8 mouse cellular contexts compared by ENCODE assay signal in genomic region chr1:36501261-36501660, GRCm38 (mm10). TPM values are rescaled to one million over a fixed set of nuclear protein-coding genes. Genes with fewer than 3 reads are reported as not detected.
DNase-seq lines count a peak whose midpoint lies in the region; ATAC-seq and TF ChIP-seq lines count a peak whose summit lies in the region.
"Had no signal": no experiment of that assay in that cellular context is flagged by ENCODE, and none has a peak within 500 bp of the region (broad histone marks: within the 10 kb centered on the region; RNA-seq: fewer than 3 reads in every experiment).

No protein-coding gene starts in this region.

- no peak overlapping the region for H3K27ac ChIP-seq in bone marrow, adult 2 months (ENCODE audit: control insufficient read depth, insufficient read depth, low read depth, low read length, poor library complexity)
- H3K27ac ChIP-seq in embryonic fibroblast, embryonic 13.5 days (ENCODE audit: insufficient read depth, low read length) = no peak overlapping the region
- no peak overlapping the region for H3K27ac ChIP-seq in small intestine, adult 2 months (ENCODE audit: insufficient read depth, low read depth, low read length)
- H3K27ac ChIP-seq: limb, embryonic 15.5 days had no signal

- no peak for TF ChIP-seq POLR2A in bone marrow, adult 2 months (IDR thresholded peaks at IDR 0.05; ENCODE audit: borderline replicate concordance, control insufficient read depth, low read depth, low read length)
- TF ChIP-seq POLR2A in embryonic fibroblast, embryonic 13.5 days (IDR thresholded peaks at IDR 0.05; ENCODE audit: low read depth, low read length) = no peak
- no peak for TF ChIP-seq POLR2A in small intestine, adult 2 months (IDR thresholded peaks at IDR 0.05; ENCODE audit: low read depth, low read length)

- peak; percentile 100 for TF ChIP-seq CTCF in G1E (IDR thresholded peaks at IDR 0.05; ENCODE audit: low read depth, low read length)
- peak; percentile 97 for TF ChIP-seq CTCF in bone marrow, adult 2 months (IDR thresholded peaks at IDR 0.05; ENCODE audit: control insufficient read depth, insufficient read depth, low read length)
- TF ChIP-seq CTCF in embryonic fibroblast, embryonic 13.5 days (IDR thresholded peaks at IDR 0.05; ENCODE audit: borderline replicate concordance, insufficient read depth, low read length) = peak; percentile 91; the same call in 1 of the 2 replicates
- TF ChIP-seq CTCF in small intestine, adult 2 months (IDR thresholded peaks at IDR 0.05; ENCODE audit: extremely low read depth, insufficient read length, insufficient replicate concordance, low read depth, low read length) = peak; percentile 83; the same call in 1 of the 2 replicates

- peaks cover 53% of the 10 kb centered on the region for H3K36me3 ChIP-seq in G1E (replicated peaks)
- peaks cover 62% of the 10 kb centered on the region for H3K36me3 ChIP-seq in small intestine, adult 2 months (ENCODE audit: control insufficient read depth, insufficient read depth, low read length)

- ATAC-seq in G1E (ENCODE audit: extremely low read depth, insufficient number of reproducible peaks, low FRiP score, poor library complexity, severe bottlenecking) = no peak; the same call in 1 of the 2 replicates
- peak; percentile 65 to 83; a peak in 3 of 4 replicates for ATAC-seq in hematopoietic stem cell, adult 5-6 weeks (replicated peaks in 1 of 2; ENCODE audit: insufficient read depth in 1 of 2, low FRiP score in 2 of 2, low TSS enrichment in 1 of 2, low read depth in 1 of 2, poor library complexity in 2 of 2, severe bottlenecking in 2 of 2)
- peak; percentile 84 for ATAC-seq in megakaryocyte, adult 5-6 weeks (ENCODE audit: poor library complexity, severe bottlenecking)

- H3K4me1 ChIP-seq in G1E (ENCODE audit: insufficient read depth, low read depth, low read length) = no peaks in the 10 kb centered on the region; the same call in 1 of the 2 replicates
- H3K4me1 ChIP-seq in bone marrow, adult 2 months (ENCODE audit: control insufficient read depth, insufficient read depth, low read length) = no peaks in the 10 kb centered on the region
- H3K4me1 ChIP-seq in embryonic fibroblast, embryonic 13.5 days (ENCODE audit: control insufficient read depth, insufficient read depth, low read length) = no peaks in the 10 kb centered on the region
- H3K4me1 ChIP-seq in small intestine, adult 2 months (ENCODE audit: control insufficient read depth, insufficient read depth, insufficient read length, low read length) = no peaks in the 10 kb centered on the region
- H3K4me1 ChIP-seq: limb, embryonic 15.5 days had no signal

- no peak overlapping the region for H3K4me3 ChIP-seq in G1E (ENCODE audit: low read depth, low read length)
- H3K4me3 ChIP-seq in bone marrow, adult 2 months (replicated peaks; ENCODE audit: control insufficient read depth, low read depth, low read length) = no peak overlapping the region
- H3K4me3 ChIP-seq in embryonic fibroblast, embryonic 13.5 days (ENCODE audit: insufficient read depth, low read length) = no peak overlapping the region
- no peak overlapping the region for H3K4me3 ChIP-seq in small intestine, adult 2 months (ENCODE audit: low read depth, low read length)
- H3K4me3 ChIP-seq: limb, embryonic 15.5 days had no signal

- no peaks in the 10 kb centered on the region for H3K9me3 ChIP-seq in G1E (replicated peaks)
- H3K9me3 ChIP-seq: limb, embryonic 15.5 days had no signal

- peak; percentile 82 for DNase-seq in G1E (ENCODE audit: low spot score)
- DNase-seq in layer of hippocampus, postnatal 10 days (ENCODE audit: low spot score in 2 of 2) = peak; percentile 79 to 85

- H3K27me3 ChIP-seq in G1E (ENCODE audit: insufficient read depth, low read length) = no peaks in the 10 kb centered on the region
- no peaks in the 10 kb centered on the region for H3K27me3 ChIP-seq in small intestine, adult 2 months (ENCODE audit: control insufficient read depth, insufficient read depth, low read length)
- H3K27me3 ChIP-seq: limb, embryonic 15.5 days had no signal

- 3% methylated on average over 3 of the region's 3 CpGs for WGBS in bone marrow, adult 2 months
- WGBS in small intestine, adult 2 months = 3% methylated on average over 3 of the region's 3 CpGs

RNA-seq across cellular contexts. Expression of gene Cnnm3, which starts 10.4 kb away (rescaled TPM):
- total RNA-seq in G1E (2014; fragmentation: Nextera tagmentation) (22.2 and 28.2 TPM in 2 replicates), G1E (2017) (7.5 and 8.8 TPM in 2 replicates)
- 31.1 and 39.0 TPM in 2 replicates for polyA plus RNA-seq in G1E (2012)
- polyA plus RNA-seq in bone marrow, adult 2 months (2011; ENCODE audit: insufficient read depth, insufficient read length, low replicate concordance, missing spikeins) = 3.9 and 10.9 TPM in 2 replicates
- polyA plus RNA-seq in embryonic fibroblast, embryonic 13.5 days (2011; ENCODE audit: insufficient read length, low read depth, missing spikeins) = 4.0 and 6.2 TPM in 2 replicates
- total RNA-seq in hematopoietic stem cell, adult 5-6 weeks (2017) = 9.4 and 14.3 TPM in 2 replicates
- 10 to 100 TPM; 35.0 to 39.8 TPM for total RNA-seq in layer of hippocampus, postnatal 10 days (2021)
- total RNA-seq in megakaryocyte, adult 5-6 weeks (2015) = 14.4 and 15.1 TPM in 2 replicates
- 6.8 and 11.1 TPM in 2 replicates for total RNA-seq in megakaryocyte, adult 5-6 weeks (2017)
- 7.1 and 13.0 TPM in 2 replicates for polyA plus RNA-seq in small intestine, adult 2 months (2012; rRNA removed)

RNA-seq across cellular contexts. Expression of gene Cnnm4, which starts 29.8 kb away (rescaled TPM):
- 6.7 and 8.6 TPM in 2 replicates for total RNA-seq in G1E (2014; fragmentation: Nextera tagmentation)
- total RNA-seq in G1E (2017) = 3.9 and 4.5 TPM in 2 replicates
- 2.4 and 3.1 TPM in 2 replicates for polyA plus RNA-seq in G1E (2012)
- 2.3 and 4.2 TPM in 2 replicates for polyA plus RNA-seq in bone marrow, adult 2 months (2011; ENCODE audit: insufficient read depth, insufficient read length, low replicate concordance, missing spikeins)
- 10.4 and 11.6 TPM in 2 replicates for polyA plus RNA-seq in embryonic fibroblast, embryonic 13.5 days (2011; ENCODE audit: insufficient read length, low read depth, missing spikeins)
- total RNA-seq in hematopoietic stem cell, adult 5-6 weeks (2017) = 8.7 and 9.6 TPM in 2 replicates
- 10 to 100 TPM; 18.3 to 18.5 TPM for total RNA-seq in layer of hippocampus, postnatal 10 days (2021)
- total RNA-seq in megakaryocyte, adult 5-6 weeks (2015) = 17.8 and 22.7 TPM in 2 replicates
- 15.2 and 16.3 TPM in 2 replicates for total RNA-seq in megakaryocyte, adult 5-6 weeks (2017)
- polyA plus RNA-seq in small intestine, adult 2 months (2012; rRNA removed) = 29.1 and 107 TPM in 2 replicates

RNA-seq across cellular contexts. Expression of gene Ankrd23, which starts 35.4 kb away (rescaled TPM):
- total RNA-seq in G1E (2014; fragmentation: Nextera tagmentation) (12.0 and 14.2 TPM in 2 replicates), G1E (2017) (14.8 and 16.6 TPM in 2 replicates)
- polyA plus RNA-seq in G1E (2012) = 9.1 and 10.9 TPM in 2 replicates
- 4.4 and 18.0 TPM in 2 replicates for polyA plus RNA-seq in bone marrow, adult 2 months (2011; ENCODE audit: insufficient read depth, insufficient read length, low replicate concordance, missing spikeins)
- 2.9 and 6.7 TPM in 2 replicates for polyA plus RNA-seq in embryonic fibroblast, embryonic 13.5 days (2011; ENCODE audit: insufficient read length, low read depth, missing spikeins)
- total RNA-seq in hematopoietic stem cell, adult 5-6 weeks (2017) = 8.9 and 12.8 TPM in 2 replicates
- 1 to 10 TPM; 4.9 to 5.0 TPM for total RNA-seq in layer of hippocampus, postnatal 10 days (2021)
- 2.3 and 2.4 TPM in 2 replicates for total RNA-seq in megakaryocyte, adult 5-6 weeks (2015)
- 2.2 and 9.8 TPM in 2 replicates for total RNA-seq in megakaryocyte, adult 5-6 weeks (2017)
- polyA plus RNA-seq in small intestine, adult 2 months (2012; rRNA removed) = 5.2 and 5.8 TPM in 2 replicates

RNA-seq across cellular contexts. Expression of gene Gm42417, which starts 38.0 kb away (rescaled TPM):
- total RNA-seq in G1E (2014; fragmentation: Nextera tagmentation) (not detected in 2 replicates), G1E (2017) (not detected in 2 replicates)
- 0.15 and 0.25 TPM in 2 replicates for polyA plus RNA-seq in G1E (2012)
- polyA plus RNA-seq in bone marrow, adult 2 months (2011; ENCODE audit: insufficient read depth, insufficient read length, low replicate concordance, missing spikeins) = 5.7 TPM in 1 of 2 replicates, not detected in the other
- polyA plus RNA-seq in embryonic fibroblast, embryonic 13.5 days (2011; ENCODE audit: insufficient read length, low read depth, missing spikeins) = 1.6 TPM in 1 of 2 replicates, not detected in the other
- total RNA-seq in hematopoietic stem cell, adult 5-6 weeks (2017) = 2.7 and 4.4 TPM in 2 replicates
- total RNA-seq in layer of hippocampus, postnatal 10 days (2021) = under 1 TPM in 1 of 2 experiments, not detected in 1; 0.18 TPM
- total RNA-seq in megakaryocyte, adult 5-6 weeks (2015) = not detected in 2 replicates
- total RNA-seq in megakaryocyte, adult 5-6 weeks (2017) = not detected in 2 replicates
- not detected in 2 replicates for polyA plus RNA-seq in small intestine, adult 2 months (2012; rRNA removed)

RNA-seq across cellular contexts. Expression of gene Ankrd39, which starts 46.0 kb away (rescaled TPM):
- total RNA-seq in G1E (2014; fragmentation: Nextera tagmentation) (9.9 and 15.7 TPM in 2 replicates), G1E (2017) (11.9 and 12.3 TPM in 2 replicates)
- polyA plus RNA-seq in G1E (2012) = 15.7 and 17.3 TPM in 2 replicates
- polyA plus RNA-seq in bone marrow, adult 2 months (2011; ENCODE audit: insufficient read depth, insufficient read length, low replicate concordance, missing spikeins) = 2.2 and 3.5 TPM in 2 replicates
- polyA plus RNA-seq in embryonic fibroblast, embryonic 13.5 days (2011; ENCODE audit: insufficient read length, low read depth, missing spikeins) = 7.7 and 8.0 TPM in 2 replicates
- 4.7 and 9.0 TPM in 2 replicates for total RNA-seq in hematopoietic stem cell, adult 5-6 weeks (2017)
- total RNA-seq in layer of hippocampus, postnatal 10 days (2021) = 10 to 100 TPM; 10.9 to 15.9 TPM
- total RNA-seq in megakaryocyte, adult 5-6 weeks (2015) = 3.6 and 4.9 TPM in 2 replicates
- 2.2 and 2.9 TPM in 2 replicates for total RNA-seq in megakaryocyte, adult 5-6 weeks (2017)
- polyA plus RNA-seq in small intestine, adult 2 months (2012; rRNA removed) = 10.3 and 13.5 TPM in 2 replicates
